ENCODE assay signal across 23 mouse cellular contexts in the genomic region with DNA sequence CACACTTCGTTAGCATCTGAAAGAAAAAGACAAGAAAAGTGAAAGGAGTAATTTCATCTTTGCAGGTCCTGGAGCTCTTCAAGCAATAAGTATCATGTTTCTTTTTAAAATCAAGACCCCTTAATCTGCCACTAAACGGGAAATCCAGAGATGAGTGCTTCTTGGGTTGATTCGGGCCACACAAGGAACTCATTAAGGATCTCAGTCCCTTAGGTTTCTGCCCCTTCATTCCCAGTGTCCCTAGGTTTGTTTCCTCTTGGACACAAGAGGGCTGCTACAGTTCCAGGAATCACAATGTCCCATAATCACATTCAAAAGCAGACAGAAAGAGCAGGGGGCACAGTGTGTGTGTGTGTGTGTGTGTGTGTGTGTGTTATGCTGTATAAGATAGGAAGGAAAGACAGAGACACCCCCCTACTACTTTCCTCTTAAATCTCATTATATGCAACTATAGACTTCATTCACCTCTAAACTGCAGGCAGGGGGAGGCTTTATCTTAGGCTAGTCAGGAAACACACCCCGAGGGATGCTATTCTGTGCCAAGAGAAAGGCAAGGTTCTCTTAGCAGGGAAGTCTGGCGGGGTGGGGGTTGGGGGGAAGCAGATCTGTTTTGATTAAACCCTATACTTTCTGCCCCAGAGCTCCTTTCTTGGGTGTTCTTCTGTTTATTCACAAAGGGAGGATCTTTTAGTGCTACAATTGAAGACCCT. TPM values are rescaled to one million over a fixed set of nuclear protein-coding genes. Genes with fewer than 3 reads are reported as not detected.
DNase-seq lines count a peak whose midpoint lies in the region; ATAC-seq and TF ChIP-seq lines count a peak whose summit lies in the region.
"Had no signal": no experiment of that assay in that cellular context is flagged by ENCODE, and none has a peak within 500 bp of the region (broad histone marks: within the 10 kb centered on the region; RNA-seq: fewer than 3 reads in every experiment).

No protein-coding gene starts in this region.

- TF ChIP-seq EP300 in heart, postnatal 0 days (IDR thresholded peaks at IDR 0.05; ENCODE audit: low read depth): no peak

- H3K4me3 ChIP-seq in heart, postnatal 0 days (ENCODE audit: low read depth, low read length): no peak overlapping the region
- no peak overlapping the region for H3K4me3 ChIP-seq in layer of hippocampus, adult 2 months
- no peak overlapping the region for H3K4me3 ChIP-seq in embryonic facial prominence, embryonic 11.5 days (ENCODE audit: low read depth, low read length)
- no peak overlapping the region for H3K4me3 ChIP-seq in limb, embryonic 13.5 days

- no peak overlapping the region for H3K9ac ChIP-seq in heart, postnatal 0 days (replicated peaks; ENCODE audit: low read depth, low read length)
- H3K9ac ChIP-seq in embryonic facial prominence, embryonic 11.5 days (replicated peaks; ENCODE audit: low read length): no peak overlapping the region; the same call in 1 of the 2 replicates
- no peak overlapping the region for H3K9ac ChIP-seq in limb, embryonic 13.5 days

- H3K4me1 ChIP-seq in heart, postnatal 0 days (ENCODE audit: control insufficient read depth, insufficient read depth): no peaks in the 10 kb centered on the region
- H3K4me1 ChIP-seq in embryonic facial prominence, embryonic 11.5 days (ENCODE audit: control insufficient read depth, insufficient read depth, low read length): peaks cover 3% of the 10 kb centered on the region; the same call in 1 of the 2 replicates
- H3K4me1 ChIP-seq in limb, embryonic 13.5 days: peaks cover 31% of the 10 kb centered on the region

- no peak for TF ChIP-seq CTCF in heart, postnatal 0 days (IDR thresholded peaks at IDR 0.05; ENCODE audit: low read depth)
- TF ChIP-seq CTCF in layer of hippocampus, adult 2 months (conservative IDR thresholded peaks at IDR 0.05): no peak

- H3K4me2 ChIP-seq in heart, postnatal 0 days (ENCODE audit: low read depth, low read length): no peak overlapping the region
- H3K4me2 ChIP-seq in embryonic facial prominence, embryonic 11.5 days (ENCODE audit: low read depth, low read length): peak overlapping the region; percentile 16; the same call in 1 of the 2 replicates
- 0 out of 2 replicates have a peak overlapping the region, but pooled peaks have one; percentile 12 for H3K4me2 ChIP-seq in limb, embryonic 13.5 days (replicated peaks)

- no peaks in the 10 kb centered on the region for H3K27me3 ChIP-seq in heart, postnatal 0 days (ENCODE audit: control insufficient read depth, insufficient read depth, low read length)
- no peaks in the 10 kb centered on the region for H3K27me3 ChIP-seq in embryonic facial prominence, embryonic 11.5 days (ENCODE audit: control insufficient read depth, insufficient read depth, low read length)
- no peaks in the 10 kb centered on the region for H3K27me3 ChIP-seq in limb, embryonic 13.5 days

- DNase-seq in heart, postnatal 0 days (ENCODE audit: low spot score): peak; percentile 31
- DNase-seq in heart, adult 9 months (ENCODE audit: low spot score in 2 of 2): no peak
- DNase-seq in layer of hippocampus, adult 2 months (ENCODE audit: low spot score in 2 of 2): no peak
- no peak for DNase-seq in layer of hippocampus, adult 18-20 months (ENCODE audit: low spot score in 2 of 2)
- DNase-seq in embryonic facial prominence, embryonic 11.5 days (ENCODE audit: low spot score): peak; percentile 77
- DNase-seq in cerebellum, postnatal 4 days (ENCODE audit: low spot score in 2 of 2): no peak
- DNase-seq in layer of hippocampus, postnatal 10 days (ENCODE audit: low spot score in 2 of 2): no peak
- DNase-seq: adrenal gland, adult 8-10 months; B cell, adult 2 months; cerebellum, adult 11 months; cerebellum, postnatal 14 days; kidney, postnatal 25 days; lung, adult 2 months; lung, postnatal 36 days; right cerebral cortex, postnatal 25 days had no signal

- H3K27ac ChIP-seq in heart, postnatal 0 days (ENCODE audit: low read depth): no peak overlapping the region
- peak overlapping the region; percentile 28; the same call in 1 of the 2 replicates for H3K27ac ChIP-seq in layer of hippocampus, adult 2 months
- H3K27ac ChIP-seq in embryonic facial prominence, embryonic 11.5 days (replicated peaks; ENCODE audit: low read depth, low read length): peak overlapping the region; percentile 75
- peak overlapping the region; percentile 16 for H3K27ac ChIP-seq in limb, embryonic 13.5 days
- H3K27ac ChIP-seq: stomach, postnatal 0 days had no signal

- H3K36me3 ChIP-seq in heart, postnatal 0 days (replicated peaks; ENCODE audit: control insufficient read depth, insufficient read depth, low read length): no peaks in the 10 kb centered on the region
- H3K36me3 ChIP-seq in embryonic facial prominence, embryonic 11.5 days (replicated peaks; ENCODE audit: control insufficient read depth, insufficient read depth, low read depth, low read length): no peaks in the 10 kb centered on the region
- H3K36me3 ChIP-seq in limb, embryonic 13.5 days: no peaks in the 10 kb centered on the region

- WGBS in heart, postnatal 0 days: 28% methylated on average over 5 of the region's 5 CpGs
- WGBS in embryonic facial prominence, embryonic 11.5 days: 5% methylated on average over 5 of the region's 5 CpGs
- 6% methylated on average over 5 of the region's 5 CpGs for WGBS in limb, embryonic 13.5 days

- H3K9me3 ChIP-seq in heart, postnatal 0 days (replicated peaks; ENCODE audit: control insufficient read depth, low read length): no peaks in the 10 kb centered on the region
- no peaks in the 10 kb centered on the region for H3K9me3 ChIP-seq in embryonic facial prominence, embryonic 11.5 days (replicated peaks; ENCODE audit: control insufficient read depth, low read length)
- no peaks in the 10 kb centered on the region for H3K9me3 ChIP-seq in limb, embryonic 13.5 days

- ATAC-seq in heart, postnatal 0 days (ENCODE audit: insufficient read depth, low read depth): no peak
- ATAC-seq in embryonic facial prominence, embryonic 11.5 days (replicated peaks; ENCODE audit: insufficient number of reproducible peaks, low FRiP score, low TSS enrichment, low read depth): peak; percentile 57
- ATAC-seq in limb, embryonic 13.5 days (ENCODE audit: low FRiP score, low read depth): peak; percentile 78
- ATAC-seq: forebrain, embryonic 14.5 days; inflammation-experienced regulatory T-cells, adult 6 months had no signal

RNA-seq across cellular contexts. Expression of a gene that starts 18.0 kb away (rescaled TPM):
- total RNA-seq in heart, postnatal 0 days (2014; rRNA removed; ENCODE audit: low replicate concordance): 0.31 TPM in 1 of 2 replicates, not detected in the other
- 0.14 and 0.15 TPM in 2 replicates for polyA plus RNA-seq in heart, postnatal 0 days (2015; fragmentation: Nextera tagmentation; extraction: Ambion mirVana)
- total RNA-seq in layer of hippocampus, adult 2 months (2021): under 1 TPM; 0.20 to 0.37 TPM
- under 1 TPM in 1 of 2 experiments, not detected in 1; 0.13 TPM for total RNA-seq in layer of hippocampus, adult 18-20 months (2021)
- polyA plus RNA-seq in embryonic facial prominence, embryonic 11.5 days (2014; fragmentation: Nextera tagmentation; extraction: Ambion mirVana): 0.21 TPM in 1 of 2 replicates, not detected in the other
- polyA plus RNA-seq in limb, embryonic 13.5 days (2015; fragmentation: Nextera tagmentation; extraction: Ambion mirVana): 0.06 and 0.10 TPM in 2 replicates
- total RNA-seq in layer of hippocampus, postnatal 10 days (2021): under 1 TPM; 0.36 to 0.73 TPM
- total RNA-seq: adrenal gland, adult 8-10 months; liver, adult 2 months had no signal
- polyA plus RNA-seq: forebrain, embryonic 14.5 days; gonadal fat pad, adult 2 months; inflammation-experienced regulatory T-cells, adult 6 months; liver, adult 2 months; neural tube, embryonic 14.5 days; stomach, postnatal 0 days had no signal

RNA-seq across cellular contexts. Expression of a gene that starts 25.0 kb away (rescaled TPM):
- total RNA-seq in heart, postnatal 0 days (2014; rRNA removed; ENCODE audit: low replicate concordance): 24.7 and 25.2 TPM in 2 replicates
- 20.6 and 35.4 TPM in 2 replicates for polyA plus RNA-seq in heart, postnatal 0 days (2015; fragmentation: Nextera tagmentation; extraction: Ambion mirVana)
- total RNA-seq in layer of hippocampus, adult 2 months (2021): 10 to 100 TPM; 11.3 to 11.7 TPM
- 10 to 100 TPM in 1 of 2 experiments, 1 to 10 TPM in 1; 9.6 to 12.8 TPM for total RNA-seq in layer of hippocampus, adult 18-20 months (2021)
- 26.7 and 27.6 TPM in 2 replicates for polyA plus RNA-seq in embryonic facial prominence, embryonic 11.5 days (2014; fragmentation: Nextera tagmentation; extraction: Ambion mirVana)
- polyA plus RNA-seq in limb, embryonic 13.5 days (2015; fragmentation: Nextera tagmentation; extraction: Ambion mirVana): 26.8 and 27.1 TPM in 2 replicates
- 10 to 100 TPM; 16.8 to 17.4 TPM for total RNA-seq in layer of hippocampus, postnatal 10 days (2021)

RNA-seq across cellular contexts. Expression of a gene that starts 32.1 kb away (rescaled TPM):
- total RNA-seq in heart, postnatal 0 days (2014; rRNA removed; ENCODE audit: low replicate concordance): 0.08 TPM in 1 of 2 replicates, not detected in the other
- 0.08 TPM in 1 of 2 replicates, not detected in the other for polyA plus RNA-seq in heart, postnatal 0 days (2015; fragmentation: Nextera tagmentation; extraction: Ambion mirVana)
- total RNA-seq in layer of hippocampus, adult 2 months (2021): under 1 TPM; 0.12 to 0.59 TPM
- under 1 TPM; 0.20 to 0.52 TPM for total RNA-seq in layer of hippocampus, adult 18-20 months (2021)
- not detected in 2 replicates for polyA plus RNA-seq in embryonic facial prominence, embryonic 11.5 days (2014; fragmentation: Nextera tagmentation; extraction: Ambion mirVana)
- not detected in 2 replicates for polyA plus RNA-seq in limb, embryonic 13.5 days (2015; fragmentation: Nextera tagmentation; extraction: Ambion mirVana)
- under 1 TPM; 0.37 to 0.42 TPM for total RNA-seq in layer of hippocampus, postnatal 10 days (2021)
- total RNA-seq: heart, postnatal 25 days; liver, adult 2 months had no signal
- polyA plus RNA-seq: liver, adult 2 months; neural tube, embryonic 14.5 days had no signal

RNA-seq across cellular contexts. Expression of a gene that starts 46.5 kb away (rescaled TPM):
- not detected in 2 replicates for total RNA-seq in heart, postnatal 0 days (2014; rRNA removed; ENCODE audit: low replicate concordance)
- polyA plus RNA-seq in heart, postnatal 0 days (2015; fragmentation: Nextera tagmentation; extraction: Ambion mirVana): not detected in 2 replicates
- under 1 TPM; 0.31 to 0.32 TPM for total RNA-seq in layer of hippocampus, adult 2 months (2021)
- total RNA-seq in layer of hippocampus, adult 18-20 months (2021): under 1 TPM; 0.30 to 0.32 TPM
- polyA plus RNA-seq in embryonic facial prominence, embryonic 11.5 days (2014; fragmentation: Nextera tagmentation; extraction: Ambion mirVana): 0.14 TPM in 1 of 2 replicates, not detected in the other
- not detected in 2 replicates for polyA plus RNA-seq in limb, embryonic 13.5 days (2015; fragmentation: Nextera tagmentation; extraction: Ambion mirVana)
- under 1 TPM; 0.40 to 0.82 TPM for total RNA-seq in layer of hippocampus, postnatal 10 days (2021)
- polyA plus RNA-seq: forebrain, embryonic 14.5 days; inflammation-experienced regulatory T-cells, adult 6 months; lung, adult 2 months; neural tube, embryonic 14.5 days had no signal

Comparison
In these comparisons a context has a peak if more than half of its experiments do, and no peak if none do; other contexts are left out.
1. DNase-seq: peak in heart, postnatal 0 days (single experiment) and embryonic facial prominence, embryonic 11.5 days (single experiment); none in heart, adult 9 months (0 of 2), layer of hippocampus, adult 2 months (0 of 2), layer of hippocampus, adult 18-20 months (0 of 2), cerebellum, postnatal 4 days (0 of 2) and layer of hippocampus, postnatal 10 days (0 of 2).